Mouse (Mus musculus): ENCODE data around the gene Cadm2. TPM values are rescaled to one million over a fixed set of nuclear protein-coding genes. Genes with fewer than 3 reads are reported as not detected.
A peak's percentile ranks its signal among the peaks of the same experiment; 100 is the strongest.

Cadm2 gene
- total RNA-seq, 2 experiments from 2014 or later: 212 to 245 TPM

- H3K4me3 ChIP-seq: no peak overlapping the region
- no peak overlapping the region for H3K27ac ChIP-seq
- peak in 1 of 2 experiments; percentile 44 for DNase-seq (ENCODE audit: low spot score in 2 of 2)
- no peak for TF ChIP-seq CTCF (conservative IDR thresholded peaks at IDR 0.05)
Observed at GRCm38 (mm10) chr16:67076169-67076895, 544.4 kb downstream of the Cadm2 start.

GRCm38 (mm10) chr16:67068461-67068860, 552.2 kb downstream of the Cadm2 start:
- DNase-seq (ENCODE audit: low spot score in 2 of 2): no peak
- no peak overlapping the region for H3K27ac ChIP-seq
- H3K4me3 ChIP-seq: no peak overlapping the region
- TF ChIP-seq CTCF (conservative IDR thresholded peaks at IDR 0.05): no peak

GRCm38 (mm10) chr16:67030918-67031317, 589.8 kb downstream of the Cadm2 start:
- Histone ChIP-seq H3K4me3 (no peak overlapping the region), H3K27ac (no peak overlapping the region)
- no peak for TF ChIP-seq CTCF (conservative IDR thresholded peaks at IDR 0.05)
- DNase-seq (ENCODE audit: low spot score in 2 of 2): no peak

- no peak overlapping the region for H3K27ac ChIP-seq
- TF ChIP-seq CTCF (conservative IDR thresholded peaks at IDR 0.05): no peak
- no peak overlapping the region for H3K4me3 ChIP-seq
- no peak for DNase-seq (ENCODE audit: low spot score in 2 of 2)
Observed at GRCm38 (mm10) chr16:67019856-67020255, 600.9 kb downstream of the Cadm2 start.

GRCm38 (mm10) chr16:67017710-67018109, 603.0 kb downstream of the Cadm2 start:
- DNase-seq (ENCODE audit: low spot score in 2 of 2): no peak
- H3K4me3 ChIP-seq: no peak overlapping the region
- no peak for TF ChIP-seq CTCF (conservative IDR thresholded peaks at IDR 0.05)
- H3K27ac ChIP-seq: no peak overlapping the region

- DNase-seq (ENCODE audit: low spot score in 2 of 2): no peak
- no peak for TF ChIP-seq CTCF (conservative IDR thresholded peaks at IDR 0.05)
- Histone ChIP-seq H3K4me3 (no peak overlapping the region), H3K27ac (no peak overlapping the region)
Observed at GRCm38 (mm10) chr16:67003161-67003560, 617.5 kb downstream of the Cadm2 start.

- Histone ChIP-seq H3K4me3 (no peak overlapping the region), H3K27ac (peak overlapping the region; percentile 40; the same call in 1 of the 2 replicates)
- TF ChIP-seq CTCF (conservative IDR thresholded peaks at IDR 0.05): no peak
- DNase-seq (ENCODE audit: low spot score in 2 of 2): peak; percentile 17 to 37
Observed at GRCm38 (mm10) chr16:67001707-67002106, 619.0 kb downstream of the Cadm2 start.

- TF ChIP-seq CTCF (conservative IDR thresholded peaks at IDR 0.05): no peak
- DNase-seq (ENCODE audit: low spot score in 2 of 2): no peak
- no peak overlapping the region for H3K4me3 ChIP-seq
- peak overlapping the region; percentile 21; the same call in 1 of the 2 replicates for H3K27ac ChIP-seq
Observed at GRCm38 (mm10) chr16:66997461-66997860, 623.2 kb downstream of the Cadm2 start.

GRCm38 (mm10) chr16:66987741-66988140, 633.0 kb downstream of the Cadm2 start:
- Histone ChIP-seq H3K27ac (peak overlapping the region; percentile 62; the same call in 1 of the 2 replicates), H3K4me3 (no peak overlapping the region)
- TF ChIP-seq CTCF (conservative IDR thresholded peaks at IDR 0.05): no peak
- no peak for DNase-seq (ENCODE audit: low spot score in 2 of 2)

- peak in 1 of 2 experiments; percentile 16 for DNase-seq (ENCODE audit: low spot score in 2 of 2)
- Histone ChIP-seq H3K4me3 (no peak overlapping the region), H3K27ac (peak overlapping the region; percentile 62)
- TF ChIP-seq CTCF (conservative IDR thresholded peaks at IDR 0.05): no peak
Observed at GRCm38 (mm10) chr16:66986879-66987278, 633.8 kb downstream of the Cadm2 start.

- no peak for TF ChIP-seq CTCF (conservative IDR thresholded peaks at IDR 0.05)
- DNase-seq (ENCODE audit: low spot score in 2 of 2): no peak
- Histone ChIP-seq H3K4me3 (no peak overlapping the region), H3K27ac (no peak overlapping the region)
Observed at GRCm38 (mm10) chr16:66970912-66971311, 649.8 kb downstream of the Cadm2 start.

- peak overlapping the region; percentile 54 for H3K27ac ChIP-seq
- no peak overlapping the region; the same call in 1 of the 2 replicates for H3K4me3 ChIP-seq
- DNase-seq (ENCODE audit: low spot score in 2 of 2): no peak
- no peak for TF ChIP-seq CTCF (conservative IDR thresholded peaks at IDR 0.05)
Observed at GRCm38 (mm10) chr16:66969520-66970144, 651.1 kb downstream of the Cadm2 start.

- no peak for DNase-seq (ENCODE audit: low spot score in 2 of 2)
- TF ChIP-seq CTCF (conservative IDR thresholded peaks at IDR 0.05): no peak
- Histone ChIP-seq H3K27ac (no peak overlapping the region), H3K4me3 (no peak overlapping the region)
Observed at GRCm38 (mm10) chr16:66968336-66968735, 652.4 kb downstream of the Cadm2 start.

GRCm38 (mm10) chr16:66967686-66968085, 653.0 kb downstream of the Cadm2 start:
- DNase-seq (ENCODE audit: low spot score in 2 of 2): no peak
- TF ChIP-seq CTCF (conservative IDR thresholded peaks at IDR 0.05): no peak
- Histone ChIP-seq H3K27ac (no peak overlapping the region; the same call in 1 of the 2 replicates), H3K4me3 (no peak overlapping the region)
